Mouse (Mus musculus) ES-Bruce4 (cell line): Measurements from ENCODE around the gene Ccz1. TPM values are rescaled to one million over a fixed set of nuclear protein-coding genes. Genes with fewer than 3 reads are reported as not detected.

ENCODE experiments used
- H3K27ac ChIP-seq: 2 replicates; pipeline ENCODE4 v1.5.1; 2012; ENCODE audit warnings: low read length, inconsistent platforms; ENCODE audit not compliant: insufficient read depth
- H3K27me3 ChIP-seq: 2 replicates; pipeline ENCODE4 v1.6.1; 2012; ENCODE audit warnings: mild to moderate bottlenecking, low read length, inconsistent platforms; ENCODE audit not compliant: control insufficient read depth, poor library complexity, insufficient read depth, severe bottlenecking
- H3K36me3 ChIP-seq: 2 replicates; pipeline ENCODE4 v1.6.1; 2012; ENCODE audit warnings: inconsistent platforms, mild to moderate bottlenecking, low read length, moderate library complexity; ENCODE audit not compliant: control insufficient read depth, poor library complexity, insufficient read depth, severe bottlenecking
- H3K4me1 ChIP-seq: one replicate; pipeline ENCODE4 v1.8.1; 2011; ENCODE audit warnings: low read length; ENCODE audit not compliant: control insufficient read depth, insufficient read depth
- H3K4me3 ChIP-seq: 2 replicates; pipeline ENCODE4 v1.5.1; 2011; ENCODE audit warnings: low read depth, mild to moderate bottlenecking, low read length
- H3K9ac ChIP-seq: 2 replicates; pipeline ENCODE4 v1.6.1; 2012; ENCODE audit warnings: low read depth, mild to moderate bottlenecking, inconsistent platforms; ENCODE audit not compliant: poor library complexity, severe bottlenecking
- H3K9me3 ChIP-seq: replicated peaks from 2 replicates; pipeline ENCODE4 v1.6.1; 2012; ENCODE audit warnings: mild to moderate bottlenecking, low read length, inconsistent platforms; ENCODE audit not compliant: control insufficient read depth, poor library complexity, insufficient read depth, severe bottlenecking
- CTCF ChIP-seq: IDR thresholded peaks from one replicate; pipeline ENCODE4 v1.8.1; 2011; ENCODE audit warnings: low read depth, low read length
- EP300 ChIP-seq: IDR thresholded peaks from 2 replicates; pipeline ENCODE4 v1.6.1; 2011; ENCODE audit warnings: low read depth, low read length; ENCODE audit not compliant: insufficient read depth
- POLR2A ChIP-seq: IDR thresholded peaks from one replicate; pipeline ENCODE4 v1.8.1; 2011; ENCODE audit warnings: low read length; ENCODE audit not compliant: insufficient read depth
- polyA plus RNA-seq: library from polyadenylated mRNA; stranded (reverse); fragments of >200 nt; gene quantifications from 2 replicates; pipeline ENCODE4 v1.2.4, GENCODE M21; 2011; ENCODE audit warnings: low read depth; ENCODE audit not compliant: missing spikeins, insufficient read depth, insufficient read length

Gene Ccz1
- polyA plus RNA-seq, 1 experiment: 69.5 TPM

DNA sequence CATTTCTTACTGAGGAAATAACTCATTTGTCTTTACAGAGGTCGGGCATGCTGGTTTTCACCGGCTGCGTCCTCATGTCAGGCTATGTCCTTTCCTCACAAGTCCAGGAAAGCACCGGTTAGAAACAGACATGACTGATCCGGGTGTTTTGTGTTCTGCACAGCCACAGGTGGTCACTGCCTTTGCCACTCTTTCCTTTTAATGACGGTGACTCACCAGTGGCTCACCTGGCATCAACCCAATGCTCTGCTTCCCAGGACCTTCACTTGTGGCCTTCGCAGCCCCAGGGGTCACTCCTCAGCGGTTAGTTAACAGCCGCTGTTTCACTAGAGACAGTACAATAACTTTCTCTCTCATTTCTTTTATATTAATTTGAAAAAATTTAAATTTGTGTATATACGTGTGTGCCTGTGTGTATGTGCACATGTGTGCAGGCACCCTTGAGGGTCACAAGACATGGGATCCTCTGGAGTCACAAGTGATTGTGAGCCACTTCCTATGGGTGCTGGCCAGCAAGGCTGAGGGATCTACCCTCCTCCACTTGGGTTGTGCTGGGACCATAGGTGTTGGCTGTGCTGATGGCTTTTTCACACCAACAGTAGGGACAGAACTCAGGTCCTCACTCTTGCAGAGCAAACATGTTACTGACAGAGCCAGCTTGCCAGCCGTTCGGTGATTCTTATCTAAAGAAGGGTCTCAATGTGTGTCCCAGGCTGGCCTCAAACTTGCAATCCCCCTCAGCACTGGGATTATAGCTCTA is 48.9 kb downstream of the Ccz1 start:
- Histone ChIP-seq H3K9me3 (no peaks in the 10 kb centered on the region), H3K9ac (no peak overlapping the region), H3K27me3 (no peaks in the 10 kb centered on the region), H3K4me1 (no peaks in the 10 kb centered on the region), H3K27ac (no peak overlapping the region), H3K36me3 (no peaks in the 10 kb centered on the region), H3K4me3 (no peak overlapping the region)
- TF ChIP-seq POLR2A (no peak), CTCF (no peak), EP300 (no peak)

DNA sequence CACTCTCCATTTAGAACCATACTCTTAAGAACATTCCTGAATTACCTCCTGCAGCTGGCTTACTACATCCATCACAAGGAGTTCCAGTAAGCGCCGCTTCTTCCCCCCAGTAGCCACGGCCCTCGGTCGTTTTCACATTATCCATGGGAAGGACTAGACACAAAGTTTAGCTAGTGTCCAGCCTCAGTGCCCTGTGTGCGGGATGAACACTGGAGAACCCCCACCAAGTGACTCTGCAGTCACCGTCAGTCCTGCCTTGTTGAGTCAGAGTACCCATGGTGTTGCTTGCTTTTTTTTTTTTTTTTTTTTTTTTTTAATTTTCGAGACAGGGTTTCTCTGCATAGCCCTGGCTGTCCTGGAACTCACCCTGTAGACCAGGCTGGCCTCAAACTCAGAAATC is 53.5 kb downstream of the Ccz1 start:
- Histone ChIP-seq H3K9me3 (no peaks in the 10 kb centered on the region), H3K9ac (no peak overlapping the region), H3K4me1 (no peaks in the 10 kb centered on the region), H3K36me3 (no peaks in the 10 kb centered on the region), H3K4me3 (no peak overlapping the region), H3K27ac (no peak overlapping the region), H3K27me3 (no peaks in the 10 kb centered on the region)
- no peak for TF ChIP-seq EP300
- no peak for TF ChIP-seq POLR2A
- no peak for TF ChIP-seq CTCF

DNA sequence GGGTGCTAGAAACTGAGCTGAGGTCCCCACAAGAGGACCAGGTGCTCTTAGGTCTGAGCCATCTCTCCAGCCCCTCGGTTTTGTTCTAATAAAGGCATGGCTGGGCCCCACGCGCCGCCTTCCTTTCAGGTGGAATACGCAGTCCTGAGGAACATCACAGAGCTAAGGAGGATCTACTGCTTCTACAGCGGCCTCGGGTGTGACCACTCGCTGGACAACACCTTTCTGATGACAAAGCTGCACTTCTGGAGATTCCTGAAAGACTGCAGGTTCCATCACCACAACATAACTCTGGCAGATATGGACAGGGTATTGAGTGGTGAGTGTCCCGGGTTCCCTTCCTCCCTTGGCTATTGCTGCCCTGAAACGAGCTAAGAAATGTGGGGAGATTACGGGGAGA is 55.1 kb downstream of the Ccz1 start:
- no peaks in the 10 kb centered on the region for H3K27me3 ChIP-seq

DNA sequence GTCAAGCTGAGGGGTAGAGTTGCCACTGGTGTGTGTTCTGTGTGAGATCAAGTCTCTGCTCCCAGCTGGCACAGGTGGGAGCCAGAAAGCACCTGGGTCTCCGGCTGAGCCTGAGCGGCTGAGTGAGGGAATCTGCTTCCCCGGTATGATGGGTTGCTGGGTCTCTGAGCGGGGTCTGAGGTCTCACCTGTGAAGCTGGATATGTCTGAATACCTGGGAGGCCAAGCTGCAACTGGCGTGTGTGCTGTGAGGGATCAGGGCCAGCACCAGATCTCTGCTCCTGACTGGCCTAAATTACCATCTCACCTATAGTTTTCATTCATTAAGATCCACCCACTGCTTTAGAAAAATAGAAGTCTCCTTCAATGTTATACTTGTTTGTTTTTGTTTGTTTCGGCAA is 57.6 kb downstream of the Ccz1 start:
- H3K9ac ChIP-seq: no peak overlapping the region
- no peak for TF ChIP-seq POLR2A
- no peak for TF ChIP-seq EP300
- TF ChIP-seq CTCF: no peak

More for the DNA sequence above, 55.1 kb downstream of the Ccz1 start:
- Histone ChIP-seq H3K27ac (no peak overlapping the region), H3K4me3 (no peak overlapping the region), H3K9ac (no peak overlapping the region), H3K9me3 (no peaks in the 10 kb centered on the region; the same call in 1 of the 2 replicates), H3K36me3 (no peaks in the 10 kb centered on the region), H3K4me1 (no peaks in the 10 kb centered on the region)
- TF ChIP-seq EP300 (no peak), CTCF (no peak), POLR2A (no peak)

DNA sequence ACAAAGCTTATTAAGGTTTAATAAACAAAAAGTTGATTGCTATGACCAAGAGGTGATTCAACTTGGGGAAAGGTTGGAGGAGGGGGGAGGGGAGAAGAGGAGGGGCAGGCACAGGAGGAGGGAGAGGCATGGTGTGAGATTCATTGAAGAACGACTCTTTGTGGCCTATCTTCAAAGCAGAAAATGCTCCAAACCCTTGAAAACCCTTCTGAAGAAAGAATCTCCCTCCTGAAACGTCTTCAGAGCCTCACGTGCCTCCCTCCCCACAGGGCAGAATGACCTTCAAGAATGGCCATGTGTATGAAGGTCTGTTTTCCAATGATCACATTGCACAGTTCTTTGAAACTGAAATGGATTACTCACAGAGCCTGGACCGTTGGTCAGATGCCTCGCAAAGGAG is 64.7 kb downstream of the Ccz1 start:
- no peaks in the 10 kb centered on the region for H3K9me3 ChIP-seq
- H3K9ac ChIP-seq: no peak overlapping the region
- H3K27ac ChIP-seq: no peak overlapping the region
- H3K36me3 ChIP-seq: no peaks in the 10 kb centered on the region
- peaks cover 4% of the 10 kb centered on the region for H3K4me1 ChIP-seq
- no peak for TF ChIP-seq EP300
- no peaks in the 10 kb centered on the region for H3K27me3 ChIP-seq
- H3K4me3 ChIP-seq: no peak overlapping the region

More for the DNA sequence above, 57.6 kb downstream of the Ccz1 start:
- no peaks in the 10 kb centered on the region; the same call in 1 of the 2 replicates for H3K9me3 ChIP-seq
- no peaks in the 10 kb centered on the region for H3K36me3 ChIP-seq
- no peak overlapping the region for H3K27ac ChIP-seq
- no peaks in the 10 kb centered on the region for H3K4me1 ChIP-seq
- H3K27me3 ChIP-seq: no peaks in the 10 kb centered on the region
- no peak overlapping the region for H3K4me3 ChIP-seq

DNA sequence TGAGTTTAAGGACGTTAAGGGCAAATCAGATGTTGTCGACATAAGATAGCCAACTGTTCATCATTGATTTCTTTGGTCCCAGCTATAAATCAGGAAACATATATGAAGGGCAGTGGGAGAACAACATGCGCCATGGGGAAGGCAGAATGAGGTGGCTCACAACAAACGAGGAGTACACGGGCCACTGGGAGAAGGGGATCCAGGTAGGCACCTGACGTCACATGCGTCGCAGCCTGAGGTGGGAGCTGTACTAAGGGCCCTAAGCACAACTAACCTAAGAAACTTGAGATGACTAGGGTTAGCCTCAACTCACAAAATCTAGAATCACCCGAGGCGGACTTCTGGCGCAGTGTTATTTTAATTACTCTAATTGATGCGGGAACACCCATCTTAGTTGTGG is 66.3 kb downstream of the Ccz1 start:
- Histone ChIP-seq H3K36me3 (no peaks in the 10 kb centered on the region), H3K27me3 (no peaks in the 10 kb centered on the region), H3K4me3 (no peak overlapping the region), H3K9ac (no peak overlapping the region), H3K4me1 (peaks cover 4% of the 10 kb centered on the region), H3K27ac (no peak overlapping the region), H3K9me3 (no peaks in the 10 kb centered on the region)
- TF ChIP-seq CTCF (no peak), EP300 (no peak), POLR2A (no peak)
